Mouse (Mus musculus) heart, adult 11 months (tissue): ENCODE results near the gene Ksr2.
"Not testable (repeated sequence)": the region's sequence is repeated elsewhere in the genome, so short reads cannot be mapped to it uniquely, and the experiment has no call there.

Experiments
- DNase-seq: peaks from one replicate; pipeline ENCODE4 v3.0.0; 2022

The Ksr2 gene

DNA sequence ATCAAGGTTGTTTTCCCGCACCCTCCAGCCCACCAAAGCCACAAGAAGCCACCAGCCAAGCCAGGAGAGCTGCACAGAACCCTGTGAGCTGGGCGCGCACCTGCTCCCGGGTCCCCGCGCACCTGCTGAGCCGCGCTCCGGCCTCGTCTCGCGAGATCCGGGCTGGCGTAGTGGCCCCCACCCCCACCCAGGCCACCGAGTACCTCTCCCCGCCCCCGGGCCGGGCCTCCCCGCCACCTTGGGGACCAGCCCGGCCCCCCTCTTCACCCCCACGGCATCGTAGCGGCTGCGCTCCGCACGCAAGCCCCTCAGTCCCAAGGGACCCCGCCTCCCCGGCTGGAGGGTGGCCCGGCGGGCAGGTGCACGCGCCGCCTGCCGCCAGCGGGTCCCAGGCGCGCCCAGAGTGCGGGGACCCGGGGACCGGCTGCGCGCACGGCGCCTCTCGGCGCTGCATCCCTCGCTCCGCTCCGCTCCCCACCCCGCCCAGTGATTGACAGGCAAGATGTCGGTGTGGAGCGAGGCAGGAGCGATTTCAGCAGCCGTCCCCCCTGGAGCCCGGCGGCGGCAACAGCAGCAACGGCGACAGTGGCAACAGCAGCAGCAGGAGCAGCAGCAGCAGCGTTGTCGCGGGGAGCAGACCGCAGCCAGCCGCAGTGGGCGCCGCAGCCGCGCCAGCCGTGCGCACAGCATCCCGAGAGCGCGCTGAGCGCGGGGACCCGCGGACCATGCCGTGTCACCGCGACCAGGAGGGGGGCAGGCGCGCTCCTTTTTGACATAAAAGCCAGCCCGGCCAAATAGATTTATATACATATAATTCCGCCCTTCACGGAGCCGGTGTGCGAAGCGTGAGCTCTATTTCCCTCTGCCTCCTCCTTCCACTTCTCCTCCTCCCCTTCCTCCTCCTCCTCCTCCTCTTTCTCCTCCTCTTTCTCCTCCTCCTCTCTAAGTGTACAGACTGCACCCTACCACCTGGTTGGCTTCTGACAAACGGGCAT, at the start of gene Ksr2:
Gene Ksr2, plus strand, starts transcription at position 494 of the 995 bp plus-strand sequence.
- no peak for DNase-seq

DNA sequence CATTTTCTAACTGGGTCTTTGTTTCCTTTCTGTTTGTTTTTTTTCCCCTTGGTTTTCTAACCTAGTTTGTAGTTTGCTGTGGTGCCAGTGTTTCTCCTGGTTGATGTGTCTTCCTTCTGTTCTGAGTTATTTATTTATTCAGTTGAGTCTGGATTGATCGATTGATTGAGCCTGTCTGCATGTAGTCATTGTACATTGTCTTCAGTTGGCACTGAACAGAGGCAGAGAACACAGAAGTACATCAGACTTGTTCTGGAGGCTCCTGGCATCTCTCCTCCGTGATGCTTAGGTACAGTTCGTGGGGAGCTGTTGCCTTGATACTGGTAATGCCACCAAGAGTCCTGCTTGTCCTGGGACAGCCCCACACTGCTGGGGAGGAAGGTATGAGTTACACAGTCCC, 49.0 kb upstream of the Ksr2 start:
- no peak for DNase-seq

GRCm38 (mm10) chr5:117365904-117366561, 47.8 kb upstream of the Ksr2 start:
- no peak for DNase-seq

GRCm38 (mm10) chr5:117367206-117367605, 46.6 kb upstream of the Ksr2 start:
- DNase-seq: no peak

DNA sequence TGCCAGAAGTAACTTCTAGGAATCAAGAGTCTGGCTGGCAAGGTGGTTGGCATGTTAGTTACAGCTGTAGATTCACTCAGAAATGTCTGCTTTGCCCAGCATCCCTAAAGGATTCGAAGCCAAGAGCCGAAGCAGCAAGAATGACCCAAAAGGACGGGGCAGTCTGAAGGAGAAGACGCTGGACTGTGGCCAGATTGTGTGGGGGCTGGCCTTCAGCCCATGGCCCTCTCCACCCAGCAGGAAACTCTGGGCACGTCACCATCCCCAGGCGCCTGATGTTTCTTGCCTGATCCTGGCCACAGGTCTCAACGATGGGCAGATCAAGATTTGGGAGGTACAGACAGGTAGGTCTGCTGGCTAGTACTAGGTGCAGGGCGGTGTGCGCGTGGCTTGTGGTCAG, 43.2 kb upstream of the Ksr2 start:
- DNase-seq: no peak

DNA sequence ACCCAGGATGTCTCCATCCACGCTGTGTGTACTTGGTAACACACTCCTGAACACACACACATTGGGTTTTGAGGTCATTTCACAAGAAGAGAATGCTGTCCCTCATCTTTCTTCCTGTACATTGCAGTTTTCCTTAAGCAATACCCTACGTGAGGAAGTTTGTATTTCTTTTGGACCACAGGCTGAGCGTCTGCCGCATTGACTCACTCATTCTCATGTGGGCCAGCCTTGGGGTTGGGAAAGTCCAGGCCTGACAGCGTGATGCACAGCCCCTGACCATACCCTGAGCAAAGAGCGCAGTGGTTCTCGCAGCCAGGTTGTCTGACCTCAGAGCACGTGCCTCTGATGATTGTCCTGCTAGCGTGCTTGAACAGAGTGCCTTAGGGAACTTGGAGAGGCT, 40.4 kb upstream of the Ksr2 start:
- no peak for DNase-seq

GRCm38 (mm10) chr5:117374372-117375049, 39.3 kb upstream of the Ksr2 start:
- DNase-seq: no peak

- no peak for DNase-seq
These were observed 37.5 kb upstream of the Ksr2 start for GRCm38 (mm10) chr5:117376331-117376761.

- DNase-seq: not testable (repeated sequence)
These were observed 36.1 kb upstream of the Ksr2 start for GRCm38 (mm10) chr5:117377731-117378130.

GRCm38 (mm10) chr5:117380199-117380598, 33.6 kb upstream of the Ksr2 start:
- DNase-seq: peak; percentile 94

- no peak for DNase-seq
These were observed 32.0 kb upstream of the Ksr2 start for GRCm38 (mm10) chr5:117381785-117382184.

- DNase-seq: no peak
These were observed 30.6 kb upstream of the Ksr2 start for GRCm38 (mm10) chr5:117383198-117383597.

DNA sequence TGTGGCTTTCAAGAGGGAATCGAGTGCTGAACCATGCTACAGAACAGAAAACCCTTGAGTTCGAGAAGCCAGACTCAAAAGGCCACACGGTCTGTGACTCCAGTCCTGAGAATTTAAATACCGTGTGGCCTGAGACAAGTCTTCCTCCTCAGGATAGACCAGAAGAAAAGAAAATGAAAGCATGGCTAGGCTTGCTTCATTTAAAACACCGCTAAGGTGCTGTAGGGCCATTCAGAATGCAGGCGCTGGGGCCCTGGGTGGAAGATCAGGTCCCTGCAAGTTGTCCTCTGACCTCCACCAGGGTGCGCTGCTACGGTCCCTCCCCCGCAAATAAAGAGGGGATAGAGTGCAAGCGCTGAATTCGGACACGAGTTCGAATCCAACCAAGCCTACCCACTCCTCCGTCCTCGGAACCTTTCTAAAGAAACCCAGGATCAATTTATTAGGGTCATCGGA, 25.5 kb upstream of the Ksr2 start:
- peak; percentile 94 for DNase-seq

- peak; percentile 100 for DNase-seq
These were observed 24.9 kb upstream of the Ksr2 start, which contains the start of gene Rfc5 for GRCm38 (mm10) chr5:117388877-117389276. Rfc5 (minus strand) TSS chr5:117389047.

GRCm38 (mm10) chr5:117390895-117391294, 22.9 kb upstream of the Ksr2 start:
- no peak for DNase-seq

GRCm38 (mm10) chr5:117395834-117396233, 18.0 kb upstream of the Ksr2 start:
- DNase-seq: no peak

GRCm38 (mm10) chr5:117396596-117397014, 17.2 kb upstream of the Ksr2 start:
- no peak for DNase-seq

GRCm38 (mm10) chr5:117397371-117397770, 16.4 kb upstream of the Ksr2 start:
- DNase-seq: no peak

DNA sequence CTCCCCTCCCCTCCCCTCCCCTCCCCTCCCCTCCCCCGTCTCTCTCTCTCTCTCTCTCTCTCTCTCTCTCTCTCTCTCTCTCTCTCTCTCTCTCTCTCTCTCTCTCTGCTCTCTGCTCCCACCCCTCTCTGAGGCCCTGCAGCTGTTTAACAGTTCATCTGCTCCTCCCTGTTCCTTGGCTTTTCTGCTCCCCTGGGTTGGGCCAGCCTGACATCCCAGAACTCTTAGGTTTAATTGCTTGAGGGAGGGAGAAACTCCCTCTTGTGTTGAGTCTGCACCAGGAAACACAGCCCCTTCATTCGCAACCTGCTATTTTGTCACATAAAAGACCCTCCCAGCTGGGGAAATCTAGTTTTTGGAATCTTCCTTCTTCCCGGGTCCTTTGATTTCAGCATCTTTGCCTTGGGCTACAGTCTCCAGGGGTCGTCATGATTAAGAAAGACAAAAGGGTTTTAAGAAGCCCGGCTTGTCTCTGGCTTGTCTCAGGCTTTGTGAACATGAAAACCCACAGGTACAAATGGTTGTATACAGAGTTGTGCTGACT, 15.7 kb upstream of the Ksr2 start:
- no peak for DNase-seq

GRCm38 (mm10) chr5:117399281-117399680, 14.5 kb upstream of the Ksr2 start:
- no peak for DNase-seq

DNA sequence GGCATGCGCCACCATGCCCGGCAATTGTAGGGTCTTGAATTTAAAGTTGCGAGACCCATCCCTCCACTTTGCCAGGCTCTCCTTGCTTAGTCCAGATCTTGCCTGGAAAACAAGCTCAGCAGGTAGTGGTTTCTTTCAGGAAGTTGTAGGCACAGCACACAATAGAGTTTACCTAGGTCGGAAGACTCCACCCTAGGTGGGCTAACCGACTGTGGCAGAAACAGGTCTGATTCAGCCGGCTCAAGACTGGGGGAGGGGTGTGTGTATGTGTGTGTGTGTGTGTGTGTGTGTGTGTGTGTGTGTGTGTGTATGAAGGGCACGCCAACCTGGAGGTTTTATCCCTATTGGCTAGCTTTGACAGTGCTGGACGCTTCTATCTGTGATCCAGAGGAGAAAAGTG, 10.2 kb upstream of the Ksr2 start:
- DNase-seq: no peak

DNA sequence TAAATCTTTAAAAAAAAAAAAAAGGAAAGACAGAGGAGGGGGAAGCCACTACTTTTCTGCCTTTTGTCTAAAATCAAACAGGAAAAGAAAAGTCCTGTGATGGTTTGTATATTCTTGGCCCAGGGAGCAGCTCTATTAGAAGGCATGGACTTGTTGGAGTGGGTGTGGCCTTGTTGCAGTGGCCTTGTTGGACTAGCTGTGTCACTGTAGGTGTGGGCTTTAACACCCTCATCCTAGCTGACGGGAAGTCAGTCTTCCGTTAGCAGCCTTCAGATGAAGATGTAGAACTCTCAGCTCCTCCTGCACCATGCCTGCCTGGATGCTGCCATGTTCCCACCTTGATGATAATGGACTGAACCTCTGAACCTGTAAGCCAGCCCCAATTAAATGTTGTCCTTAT, 9.1 kb upstream of the Ksr2 start:
- DNase-seq: not testable (repeated sequence)

DNA sequence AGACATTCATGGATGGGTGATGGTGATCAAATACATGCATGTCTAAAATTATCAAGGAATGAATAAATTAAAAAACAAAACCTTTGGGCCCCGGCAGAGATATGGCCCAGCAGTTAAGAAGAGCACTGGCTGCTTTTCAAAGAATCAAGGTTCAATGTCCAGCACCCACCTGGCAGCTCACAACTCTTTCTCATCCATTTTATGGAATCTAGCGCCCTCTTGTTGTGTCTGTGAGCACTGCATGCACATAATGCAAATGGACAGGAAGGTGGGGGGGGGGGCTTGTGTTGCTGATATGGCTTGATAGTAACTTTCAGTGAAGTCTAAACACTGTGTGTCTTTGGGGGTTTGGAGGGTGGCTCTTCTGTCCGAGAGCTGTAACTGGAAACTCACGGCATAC, 5.6 kb upstream of the Ksr2 start:
- DNase-seq: no peak
